Mouse (Mus musculus) stomach, embryonic 16.5 days (tissue): ENCODE data around the gene Tenm3. TPM values are rescaled to one million over a fixed set of nuclear protein-coding genes. Genes with fewer than 3 reads are reported as not detected.

Experiments
- ATAC-seq: fragments of 200-750 bp; cut with Nextera tagmentation; 2 replicates; pipeline ENCODE4 v1.8.0; 2017; ENCODE audit warnings: moderate number of reproducible peaks, moderate TSS enrichment; ENCODE audit not compliant: insufficient read depth, low FRiP score
- H3K27ac ChIP-seq: fragments of 300-500 bp; sonication (generic); 2 replicates; pipeline ENCODE4 v1.5.1; 2014; ENCODE audit warnings: low read length
- H3K27me3 ChIP-seq: fragments of 300-500 bp; sonication (generic); 2 replicates; pipeline ENCODE4 v1.6.1; 2014; ENCODE audit warnings: low read length, control low read depth, mixed read lengths; ENCODE audit not compliant: control insufficient read depth, insufficient read depth
- H3K36me3 ChIP-seq: fragments of 300-500 bp; sonication (generic); 2 replicates; pipeline ENCODE4 v1.6.1; 2014; ENCODE audit warnings: low read length; ENCODE audit not compliant: control insufficient read depth, insufficient read depth
- H3K4me1 ChIP-seq: fragments of 300-500 bp; sonication (generic); 2 replicates; pipeline ENCODE4 v1.6.1; 2014; ENCODE audit warnings: low read length, control low read depth, mixed read lengths; ENCODE audit not compliant: control insufficient read depth, insufficient read depth
- H3K4me2 ChIP-seq: fragments of 300-500 bp; sonication (generic); 2 replicates; pipeline ENCODE4 v1.6.1; 2014; ENCODE audit warnings: low read depth, low read length, mixed read lengths
- H3K4me3 ChIP-seq: fragments of 300-500 bp; sonication (generic); replicated peaks from 2 replicates; pipeline ENCODE4 v1.5.1; 2014; ENCODE audit warnings: mild to moderate bottlenecking, low read length
- H3K9ac ChIP-seq: fragments of 300-500 bp; sonication (generic); 2 replicates; pipeline ENCODE4 v1.6.1; 2014; ENCODE audit warnings: low read length
- H3K9me3 ChIP-seq: fragments of 300-500 bp; sonication (generic); replicated peaks from 2 replicates; pipeline ENCODE4 v1.6.1; 2016; ENCODE audit warnings: low read length, control low read depth; ENCODE audit not compliant: control insufficient read depth
- WGBS: fragments of 180-500 bp; shearing (Covaris S2); extraction: QIAGEN DNeasy Blood & Tissue Kit; methylation state at CpG from one replicate; pipeline ENCODE4 v1.1.7; 2014; 5-methylcytosine and 5-hydroxymethylcytosine counted together
- polyA plus RNA-seq: library from polyadenylated mRNA; unstranded; fragments of >200 nt; fragmentation: Nextera tagmentation; extraction: Ambion mirVana; gene quantifications from 2 replicates; pipeline ENCODE4 v1.2.1, GENCODE M21; 2015

Gene Tenm3
- polyA plus RNA-seq, 1 experiment from 2014 or later: 12.5 TPM

DNA sequence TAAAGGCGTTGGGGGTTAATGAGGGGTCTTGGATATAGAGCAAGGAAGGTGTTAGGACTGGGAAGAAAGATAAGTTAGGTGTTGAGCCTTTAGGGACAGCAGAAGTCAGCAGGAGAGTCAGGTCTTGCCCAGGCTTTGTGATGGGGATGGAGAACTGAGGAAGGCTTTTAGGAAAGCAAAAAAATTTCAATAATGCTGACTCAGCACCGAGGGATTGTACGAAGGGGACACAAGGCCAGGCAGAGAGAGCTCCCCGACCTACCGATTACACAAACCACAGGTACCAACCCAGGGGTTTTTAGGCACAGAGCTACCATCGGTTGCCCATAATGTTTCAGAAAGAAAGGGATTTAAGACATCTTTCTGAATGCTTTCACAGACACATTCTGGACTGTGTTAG is 583.9 kb downstream of the Tenm3 start:
- H3K9ac ChIP-seq: no peak overlapping the region
- no peak overlapping the region for H3K27ac ChIP-seq
- H3K36me3 ChIP-seq: no peaks in the 10 kb centered on the region
- no peak overlapping the region for H3K4me2 ChIP-seq
- H3K9me3 ChIP-seq: no peaks in the 10 kb centered on the region
- H3K27me3 ChIP-seq: no peaks in the 10 kb centered on the region
- whole genome bisulfite sequencing: 75% methylated on average over 6 of the region's 6 CpGs
- no peak for ATAC-seq
- no peak overlapping the region for H3K4me3 ChIP-seq
- no peaks in the 10 kb centered on the region for H3K4me1 ChIP-seq

DNA sequence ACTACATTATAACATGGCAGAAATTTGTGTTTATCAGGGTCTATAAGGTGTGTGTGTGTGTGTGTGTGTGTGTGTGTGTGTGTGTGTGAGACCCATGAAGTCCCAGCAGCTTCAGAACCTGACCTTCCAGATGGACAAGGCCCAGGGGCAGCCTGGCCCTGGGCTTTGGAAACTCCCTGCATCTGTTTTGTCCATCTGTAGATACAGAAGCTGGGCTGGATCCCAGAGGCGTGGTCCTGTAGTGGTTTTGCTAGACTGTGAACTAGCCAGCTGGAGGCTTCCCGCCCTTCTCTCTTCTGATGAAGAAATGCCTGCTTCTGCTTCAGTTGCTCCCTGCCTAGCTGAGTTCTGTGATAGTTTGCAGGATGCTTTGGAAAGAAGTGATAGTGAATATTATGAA is 599.9 kb downstream of the Tenm3 start:
- Histone ChIP-seq H3K36me3 (peaks cover 4% of the 10 kb centered on the region), H3K4me1 (no peaks in the 10 kb centered on the region), H3K9ac (no peak overlapping the region), H3K27me3 (no peaks in the 10 kb centered on the region), H3K4me2 (no peak overlapping the region), H3K4me3 (no peak overlapping the region), H3K27ac (no peak overlapping the region), H3K9me3 (no peaks in the 10 kb centered on the region)
- no peak for ATAC-seq
- WGBS: 73% methylated on average over 2 of the region's 2 CpGs

DNA sequence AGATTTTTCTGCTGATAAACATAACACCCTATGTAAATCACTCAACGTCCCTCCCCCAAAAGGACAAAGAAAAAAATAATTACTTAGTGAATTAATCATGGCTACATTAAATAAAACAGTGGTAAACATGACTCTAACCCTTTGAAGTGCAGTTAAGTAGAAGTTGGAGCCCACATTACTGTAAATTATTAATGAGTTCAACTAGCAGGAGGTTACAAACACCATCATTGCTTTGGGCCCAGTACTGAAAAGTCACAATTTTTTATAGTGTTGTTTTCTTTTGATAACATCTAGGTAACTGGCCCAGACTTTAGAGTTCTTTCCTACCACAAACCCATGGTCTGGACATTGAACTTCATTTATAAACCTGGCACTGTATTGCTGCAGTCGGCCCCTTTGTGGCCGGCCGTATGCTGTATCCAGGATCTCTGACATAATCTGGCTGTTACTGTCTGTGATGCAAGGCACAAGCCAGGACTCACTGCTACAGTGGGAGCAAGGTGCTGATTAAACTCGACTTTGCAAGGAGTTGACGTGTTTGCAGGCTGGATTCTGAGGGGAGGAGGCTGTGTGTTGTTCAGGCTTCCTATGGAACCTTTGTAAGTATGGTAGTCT is 602.7 kb downstream of the Tenm3 start:
- Histone ChIP-seq H3K4me3 (no peak overlapping the region), H3K27me3 (no peaks in the 10 kb centered on the region), H3K9ac (no peak overlapping the region), H3K36me3 (peaks cover 14% of the 10 kb centered on the region), H3K27ac (no peak overlapping the region), H3K4me2 (no peak overlapping the region), H3K9me3 (no peaks in the 10 kb centered on the region), H3K4me1 (no peaks in the 10 kb centered on the region)
- WGBS: 35% methylated on average over 6 of the region's 6 CpGs
- no peak for ATAC-seq

GRCm38 (mm10) chr8:48236968-48237367 is 606.8 kb downstream of the Tenm3 start:
- Histone ChIP-seq H3K4me1 (no peaks in the 10 kb centered on the region), H3K27me3 (no peaks in the 10 kb centered on the region), H3K36me3 (peaks cover 24% of the 10 kb centered on the region), H3K27ac (no peak overlapping the region), H3K9ac (no peak overlapping the region), H3K4me2 (no peak overlapping the region), H3K4me3 (no peak overlapping the region), H3K9me3 (peaks cover 3% of the 10 kb centered on the region; the same call in 1 of the 2 replicates)
- WGBS: 89% methylated on average over 5 of the region's 5 CpGs
- ATAC-seq: no peak

GRCm38 (mm10) chr8:48232927-48233326 is 610.8 kb downstream of the Tenm3 start:
- Histone ChIP-seq H3K4me3 (no peak overlapping the region), H3K9ac (no peak overlapping the region), H3K4me2 (no peak overlapping the region), H3K27me3 (no peaks in the 10 kb centered on the region), H3K27ac (no peak overlapping the region), H3K9me3 (peaks cover 9% of the 10 kb centered on the region; the same call in 1 of the 2 replicates), H3K4me1 (no peaks in the 10 kb centered on the region), H3K36me3 (peaks cover 24% of the 10 kb centered on the region)
- no peak for ATAC-seq
- 70% methylated on average over 7 of the region's 7 CpGs for WGBS

GRCm38 (mm10) chr8:48231882-48232281 is 611.9 kb downstream of the Tenm3 start:
- ATAC-seq: no peak
- Histone ChIP-seq H3K4me2 (no peak overlapping the region), H3K4me1 (no peaks in the 10 kb centered on the region), H3K9me3 (peaks cover 9% of the 10 kb centered on the region; the same call in 1 of the 2 replicates), H3K27ac (no peak overlapping the region), H3K9ac (no peak overlapping the region), H3K36me3 (peaks cover 24% of the 10 kb centered on the region), H3K27me3 (no peaks in the 10 kb centered on the region), H3K4me3 (no peak overlapping the region)
- WGBS: 80% methylated on average over 9 of the region's 9 CpGs

GRCm38 (mm10) chr8:48231389-48231788 is 612.4 kb downstream of the Tenm3 start:
- no peak overlapping the region for H3K9ac ChIP-seq
- peaks cover 21% of the 10 kb centered on the region for H3K36me3 ChIP-seq
- H3K4me3 ChIP-seq: no peak overlapping the region
- H3K4me2 ChIP-seq: no peak overlapping the region
- no peaks in the 10 kb centered on the region for H3K27me3 ChIP-seq
- 83% methylated on average over 9 of the region's 9 CpGs for WGBS
- ATAC-seq: no peak
- H3K4me1 ChIP-seq: no peaks in the 10 kb centered on the region
- H3K27ac ChIP-seq: no peak overlapping the region
- H3K9me3 ChIP-seq: peaks cover 9% of the 10 kb centered on the region; the same call in 1 of the 2 replicates

- WGBS: 95% methylated on average over 35 of the region's 35 CpGs
- H3K9ac ChIP-seq: no peak overlapping the region
- no peak overlapping the region for H3K27ac ChIP-seq
- H3K27me3 ChIP-seq: no peaks in the 10 kb centered on the region
- H3K4me3 ChIP-seq: no peak overlapping the region
- H3K9me3 ChIP-seq: peaks cover 7% of the 10 kb centered on the region; the same call in 1 of the 2 replicates
- no peak overlapping the region for H3K4me2 ChIP-seq
- H3K36me3 ChIP-seq: peaks cover 8% of the 10 kb centered on the region
- no peak for ATAC-seq
- no peaks in the 10 kb centered on the region for H3K4me1 ChIP-seq
These were observed 615.1 kb downstream of the Tenm3 start for GRCm38 (mm10) chr8:48228676-48229075.

GRCm38 (mm10) chr8:48224753-48225152 is 619.0 kb downstream of the Tenm3 start:
- Histone ChIP-seq H3K4me2 (peak overlapping the region; percentile 38), H3K36me3 (peaks cover 8% of the 10 kb centered on the region), H3K4me3 (no peak overlapping the region), H3K9ac (no peak overlapping the region), H3K9me3 (peaks cover 7% of the 10 kb centered on the region; the same call in 1 of the 2 replicates), H3K27ac (no peak overlapping the region), H3K27me3 (no peaks in the 10 kb centered on the region; the same call in 1 of the 2 replicates), H3K4me1 (no peaks in the 10 kb centered on the region)
- peak; percentile 56; the same call in 1 of the 2 replicates for ATAC-seq
- 50% methylated on average over 11 of the region's 11 CpGs for WGBS
